Mouse (Mus musculus) small intestine, adult 2 months (tissue): ENCODE measurements around the gene Anapc15. TPM values are rescaled to one million over a fixed set of nuclear protein-coding genes. Genes with fewer than 3 reads are reported as not detected.
A peak's percentile ranks its signal among the peaks of the same experiment; 100 is the strongest.
"Not testable (repeated sequence)": the region's sequence is repeated elsewhere in the genome, so short reads cannot be mapped to it uniquely, and the experiment has no call there.

Experiments
- H3K27ac ChIP-seq: fragments of 200-500 bp; 2 replicates; pipeline ENCODE4 v1.5.1; 2012; ENCODE audit warnings: low read depth, low read length, control low read depth, inconsistent platforms; ENCODE audit not compliant: insufficient read depth
- H3K27me3 ChIP-seq: fragments of 200-500 bp; 2 replicates; pipeline ENCODE4 v1.6.1; 2012; ENCODE audit warnings: mild to moderate bottlenecking, moderate library complexity, low read length, inconsistent platforms; ENCODE audit not compliant: control insufficient read depth, insufficient read depth
- H3K36me3 ChIP-seq: fragments of 200-500 bp; 2 replicates; pipeline ENCODE4 v1.6.1; 2012; ENCODE audit warnings: mild to moderate bottlenecking, low read length, control low read depth, inconsistent platforms; ENCODE audit not compliant: control insufficient read depth, insufficient read depth
- H3K4me1 ChIP-seq: fragments of 200-500 bp; 2 replicates; pipeline ENCODE4 v1.6.1; 2012; ENCODE audit warnings: low read length, inconsistent platforms, mixed read lengths; ENCODE audit not compliant: control insufficient read depth, insufficient read depth, insufficient read length
- H3K4me3 ChIP-seq: fragments of 200-500 bp; 2 replicates; pipeline ENCODE4 v1.5.1; 2012; ENCODE audit warnings: low read depth, mild to moderate bottlenecking, control low read depth, inconsistent platforms, low read length, moderate library complexity
- CTCF ChIP-seq: fragments of 200-500 bp; IDR thresholded peaks from 2 replicates; pipeline ENCODE4 v1.5.1; 2012; ENCODE audit warnings: low read depth, mild to moderate bottlenecking, control low read depth, inconsistent platforms, low read length, moderate library complexity, mixed read lengths; ENCODE audit not compliant: insufficient replicate concordance, insufficient read length; ENCODE audit errors: extremely low read depth
- POLR2A ChIP-seq: fragments of 200-500 bp; IDR thresholded peaks from 2 replicates; pipeline ENCODE4 v1.6.1; 2012; ENCODE audit warnings: low read depth, mild to moderate bottlenecking, control low read depth, inconsistent platforms, low read length, moderate library complexity
- WGBS: fragments of 180-500 bp; shearing (Covaris S2); methylation state at CpG from one replicate; pipeline ENCODE4 v1.1.7; 2018; 5-methylcytosine and 5-hydroxymethylcytosine counted together
- polyA plus RNA-seq: library from polyadenylated mRNA; depleted of rRNA; stranded (reverse); fragments of >200 nt; gene quantifications from 2 replicates; pipeline ENCODE4 v1.2.3, GENCODE M21; 2012

The Anapc15 gene
- polyA plus RNA-seq, 1 experiment = 22.6 TPM

DNA sequence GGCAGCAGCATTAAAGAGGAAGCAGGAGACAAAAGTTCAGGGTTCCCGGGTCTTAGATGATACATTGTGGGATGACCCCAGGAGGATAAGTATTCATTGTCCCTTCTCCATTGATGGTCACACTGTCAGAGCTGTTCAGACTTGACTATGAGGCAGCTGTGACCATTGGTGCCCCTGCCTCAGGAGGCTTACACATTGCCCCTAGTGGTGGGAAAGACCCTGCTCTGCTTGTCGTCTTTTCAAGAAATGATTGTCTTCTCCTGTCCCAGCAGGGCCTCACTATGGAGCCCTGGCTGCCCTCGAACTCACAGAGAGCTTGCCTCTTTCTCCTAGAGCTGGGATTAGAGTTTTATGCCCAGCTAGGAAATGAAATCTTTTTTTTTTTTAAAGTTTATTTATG lies 48.5 kb downstream of the Anapc15 start:
- WGBS = 79% methylated on average over 3 of the region's 3 CpGs
- H3K27me3 ChIP-seq = no peaks in the 10 kb centered on the region
- peaks cover 10% of the 10 kb centered on the region; the same call in 1 of the 2 replicates for H3K4me1 ChIP-seq
- no peak overlapping the region for H3K27ac ChIP-seq
- H3K36me3 ChIP-seq = peaks cover 39% of the 10 kb centered on the region
- TF ChIP-seq CTCF (peak; percentile 12; the same call in 1 of the 2 replicates), POLR2A (no peak)
- H3K4me3 ChIP-seq = no peak overlapping the region

DNA sequence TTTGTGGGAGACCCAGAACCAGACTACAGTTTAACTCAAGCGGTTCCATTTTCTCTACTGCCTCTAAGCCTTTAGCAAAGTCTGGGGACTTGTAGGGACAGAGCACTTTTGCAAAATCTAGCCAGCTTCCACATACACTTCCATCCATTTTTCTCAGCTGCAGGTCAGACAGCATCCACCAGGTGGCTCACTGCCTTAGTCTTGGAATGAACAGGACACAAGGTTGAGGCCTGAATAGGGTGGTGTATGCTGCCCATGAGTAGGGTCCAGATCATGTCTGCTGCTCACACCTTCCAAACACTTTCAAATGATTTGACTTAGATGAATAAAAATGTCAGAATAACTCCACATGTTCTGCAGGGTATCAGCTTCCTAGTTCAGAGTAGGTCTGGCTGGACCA lies 54.6 kb downstream of the Anapc15 start:
- Histone ChIP-seq H3K27ac (no peak overlapping the region), H3K4me3 (no peak overlapping the region), H3K4me1 (no peaks in the 10 kb centered on the region), H3K36me3 (peaks cover 10% of the 10 kb centered on the region), H3K27me3 (no peaks in the 10 kb centered on the region)
- no peak for TF ChIP-seq POLR2A
- peak; percentile 75; the same call in 1 of the 2 replicates for TF ChIP-seq CTCF
- 19% methylated on average over 1 of the region's 1 CpGs for WGBS

DNA sequence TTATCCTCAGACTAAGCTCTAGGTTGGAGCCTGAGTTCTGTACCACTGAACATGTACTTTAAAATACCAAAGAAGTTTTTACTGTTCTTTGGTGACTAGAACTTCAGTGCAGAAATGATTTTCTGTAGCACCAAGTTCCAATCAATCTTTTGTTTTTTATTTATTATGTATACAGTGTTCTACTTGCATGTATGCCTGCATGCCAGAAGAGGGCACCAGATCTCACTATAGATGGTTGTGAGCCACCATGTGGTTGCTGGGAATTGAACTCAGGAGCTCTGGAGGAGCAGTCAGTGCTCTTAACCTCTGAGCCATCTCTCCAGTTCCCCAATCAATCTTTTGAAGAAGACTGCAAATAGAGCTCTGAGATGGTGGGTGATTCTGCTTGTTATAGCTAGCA lies 62.4 kb downstream of the Anapc15 start:
- H3K4me3 ChIP-seq, H3K36me3 ChIP-seq, H3K4me1 ChIP-seq, H3K27me3 ChIP-seq, H3K27ac ChIP-seq: not testable (repeated sequence)

DNA sequence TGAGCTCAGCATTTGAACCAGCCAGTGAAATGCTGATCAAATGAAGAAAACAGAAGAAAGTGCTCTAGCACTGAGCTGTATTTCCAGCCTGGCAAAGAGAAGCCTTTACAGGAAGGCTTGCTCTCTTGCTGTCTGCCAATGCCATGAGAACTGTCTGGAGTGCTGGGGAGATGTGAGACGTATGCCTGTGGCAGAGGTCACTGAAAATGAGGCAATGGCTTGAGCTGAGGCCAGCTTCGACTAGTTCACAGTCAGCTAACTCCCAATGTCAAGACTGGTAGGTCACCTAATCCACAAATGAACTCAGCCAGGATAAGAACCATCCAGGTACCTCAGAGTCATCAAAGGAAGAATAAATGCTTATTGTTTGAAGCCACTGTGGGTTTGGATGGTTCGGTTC lies 64.6 kb downstream of the Anapc15 start:
- H3K36me3 ChIP-seq = no peaks in the 10 kb centered on the region
- 68% methylated on average over 3 of the region's 3 CpGs for WGBS
- H3K4me3 ChIP-seq = no peak overlapping the region
- H3K27ac ChIP-seq = no peak overlapping the region
- H3K4me1 ChIP-seq = no peaks in the 10 kb centered on the region
- no peaks in the 10 kb centered on the region for H3K27me3 ChIP-seq
- no peak for TF ChIP-seq POLR2A
- TF ChIP-seq CTCF = no peak

DNA sequence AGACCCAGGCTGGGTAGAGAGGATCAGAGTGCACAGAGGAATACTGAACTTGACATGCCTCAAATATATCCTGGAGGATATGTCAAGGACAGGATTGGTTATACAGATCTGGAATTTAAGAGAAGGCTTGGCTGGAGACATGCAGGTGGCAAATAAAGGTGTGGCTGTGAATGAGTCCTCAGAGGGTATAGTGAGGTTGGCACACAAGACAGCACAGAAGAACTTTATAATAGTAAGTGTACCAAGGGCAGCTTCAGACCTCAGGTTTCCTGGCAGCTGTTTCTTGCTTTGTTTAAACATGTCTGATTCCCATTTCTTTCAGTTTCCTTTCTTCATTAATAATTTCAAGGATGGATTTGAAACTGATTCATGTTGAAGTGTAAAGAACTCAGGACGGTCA lies 69.0 kb downstream of the Anapc15 start:
- TF ChIP-seq POLR2A (no peak), CTCF (no peak)
- H3K27me3 ChIP-seq = no peaks in the 10 kb centered on the region
- no peak overlapping the region for H3K4me3 ChIP-seq
- WGBS = 34% methylated on average over 1 of the region's 1 CpGs
- no peaks in the 10 kb centered on the region for H3K36me3 ChIP-seq
- no peaks in the 10 kb centered on the region; the same call in 1 of the 2 replicates for H3K4me1 ChIP-seq
- H3K27ac ChIP-seq = peak overlapping the region; percentile 23; the same call in 1 of the 2 replicates

DNA sequence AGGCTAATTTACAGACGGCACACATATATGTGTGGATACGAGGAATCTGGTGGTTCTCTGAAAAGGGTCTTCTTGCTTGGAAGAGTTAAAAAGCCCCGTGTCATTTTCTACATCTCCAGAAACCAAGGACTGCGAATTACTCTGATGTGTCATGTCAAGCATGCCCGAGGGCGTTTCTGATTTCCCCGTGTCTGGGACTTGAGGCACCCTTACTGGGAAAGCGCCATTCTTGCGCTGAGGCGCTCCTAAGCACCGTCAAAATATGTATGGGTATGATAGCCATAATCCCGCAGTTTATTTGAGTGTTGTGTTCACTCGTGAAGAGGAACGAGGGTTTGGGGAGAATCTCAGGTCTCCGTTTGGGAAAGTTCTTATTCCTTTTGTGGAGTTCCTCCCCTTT lies 69.8 kb downstream of the Anapc15 start:
- no peaks in the 10 kb centered on the region for H3K27me3 ChIP-seq
- no peaks in the 10 kb centered on the region; the same call in 1 of the 2 replicates for H3K4me1 ChIP-seq
- no peaks in the 10 kb centered on the region for H3K36me3 ChIP-seq
- H3K4me3 ChIP-seq = peak overlapping the region; percentile 69
- H3K27ac ChIP-seq = peak overlapping the region; percentile 57
- no peak for TF ChIP-seq POLR2A
- TF ChIP-seq CTCF = no peak
- WGBS = 2% methylated on average over 15 of the region's 15 CpGs

DNA sequence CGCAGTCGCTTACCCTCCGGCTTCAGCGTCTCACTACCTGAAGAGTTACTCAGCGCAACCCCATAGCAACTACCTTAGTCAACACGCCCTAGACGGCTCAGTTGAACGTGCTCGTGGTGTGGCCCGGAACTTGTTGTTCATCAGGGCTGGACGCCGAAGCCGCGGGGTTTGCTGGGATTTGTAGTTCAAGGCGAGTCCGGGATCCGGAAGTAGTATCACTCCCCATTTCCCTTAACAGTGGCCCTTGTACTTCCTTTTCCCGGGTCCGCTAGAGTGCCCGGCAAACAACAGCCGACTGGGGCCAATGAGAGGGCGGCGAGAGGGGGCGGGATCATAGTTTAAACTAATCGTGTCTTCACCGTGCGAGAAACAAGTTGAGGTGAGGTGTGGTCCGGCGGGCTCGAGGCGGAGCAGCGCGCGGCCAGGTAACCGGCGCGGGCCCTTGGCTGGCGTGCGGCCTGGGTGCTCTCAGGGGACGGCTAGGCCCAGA lies 70.3 kb downstream of the Anapc15 start, which contains the start of the genes Lrrc51 and Numa1:
TSS of gene Lrrc51 (minus strand) at position 145 of the 490 bp plus-strand sequence.
TSS of gene Numa1 (plus strand) at position 361 of the 490 bp plus-strand sequence.
- H3K4me3 ChIP-seq = peak within 1 kb of the TSS; percentile 86
- H3K4me1 ChIP-seq = no peaks in the 10 kb centered on the region; the same call in 1 of the 2 replicates
- H3K27me3 ChIP-seq = no peaks in the 10 kb centered on the region
- peak within 1 kb of the TSS; percentile 57 for H3K27ac ChIP-seq
- H3K36me3 ChIP-seq = no peaks in the 10 kb centered on the region
- peak; percentile 77 for TF ChIP-seq POLR2A
- TF ChIP-seq CTCF = no peak
- WGBS = under 1% methylated on average over 40 of the region's 40 CpGs
